Mouse (Mus musculus) cerebellum, adult 9-10 months (tissue): ENCODE measurements around the gene Il17rd.
A peak's percentile ranks its signal among the peaks of the same experiment; 100 is the strongest.

ENCODE experiments used
- DNase-seq: peaks from one replicate; pipeline ENCODE4 v3.0.0; 2022

The Il17rd gene

GRCm38 (mm10) chr14:27096779-27097178 lies 58.0 kb downstream of the Il17rd start:
- peak; percentile 39 for DNase-seq

GRCm38 (mm10) chr14:27101735-27102134 lies 63.0 kb downstream of the Il17rd start:
- DNase-seq = no peak

GRCm38 (mm10) chr14:27102720-27103119 lies 64.0 kb downstream of the Il17rd start:
- DNase-seq = no peak

GRCm38 (mm10) chr14:27105731-27106457 lies 67.2 kb downstream of the Il17rd start:
- no peak for DNase-seq

GRCm38 (mm10) chr14:27108748-27109504 lies 70.2 kb downstream of the Il17rd start:
- DNase-seq = peak; percentile 20

- no peak for DNase-seq
Observed at GRCm38 (mm10) chr14:27114362-27115274, 75.9 kb downstream of the Il17rd start, which contains the start of gene Arhgef3. TSS of gene Arhgef3 (plus strand) at chr14:27114899.

GRCm38 (mm10) chr14:27115275-27115660 lies 76.5 kb downstream of the Il17rd start:
- no peak for DNase-seq

- no peak for DNase-seq
Observed at GRCm38 (mm10) chr14:27115991-27116390, 77.2 kb downstream of the Il17rd start.

- no peak for DNase-seq
Observed at GRCm38 (mm10) chr14:27116577-27117165, 77.9 kb downstream of the Il17rd start.

GRCm38 (mm10) chr14:27118546-27118945 lies 79.8 kb downstream of the Il17rd start:
- DNase-seq = no peak

- DNase-seq = no peak
Observed at GRCm38 (mm10) chr14:27122646-27123045, 83.9 kb downstream of the Il17rd start.

GRCm38 (mm10) chr14:27123543-27123942 lies 84.8 kb downstream of the Il17rd start:
- DNase-seq = no peak

- DNase-seq = no peak
Observed at GRCm38 (mm10) chr14:27130031-27130430, 91.3 kb downstream of the Il17rd start.

GRCm38 (mm10) chr14:27130676-27131075 lies 91.9 kb downstream of the Il17rd start:
- no peak for DNase-seq

GRCm38 (mm10) chr14:27131521-27131920 lies 92.8 kb downstream of the Il17rd start:
- DNase-seq = no peak

- no peak for DNase-seq
Observed at GRCm38 (mm10) chr14:27138891-27139290, 100.2 kb downstream of the Il17rd start.

- DNase-seq = no peak
Observed at GRCm38 (mm10) chr14:27139968-27140367, 101.2 kb downstream of the Il17rd start.

- no peak for DNase-seq
Observed at GRCm38 (mm10) chr14:27141486-27141885, 102.7 kb downstream of the Il17rd start.

- no peak for DNase-seq
Observed at GRCm38 (mm10) chr14:27142680-27143079, 103.9 kb downstream of the Il17rd start.

- DNase-seq = no peak
Observed at GRCm38 (mm10) chr14:27145171-27146045, 106.7 kb downstream of the Il17rd start.

- DNase-seq = no peak
Observed at GRCm38 (mm10) chr14:27147726-27148125, 109.0 kb downstream of the Il17rd start.

GRCm38 (mm10) chr14:27149401-27149800 lies 110.7 kb downstream of the Il17rd start:
- DNase-seq = no peak
